Mouse (Mus musculus): ENCODE results near the gene Rab3c.

- no peak for TF ChIP-seq CTCF (IDR thresholded peaks at IDR 0.05; ENCODE audit: borderline replicate concordance, insufficient read depth, low read length)
- TF ChIP-seq POLR2A (IDR thresholded peaks at IDR 0.05; ENCODE audit: low read depth, low read length), result no peak
Observed at GRCm38 (mm10) chr13:110175651-110176050, 105.1 kb downstream of the Rab3c start.
